Mouse (Mus musculus) limb, embryonic 14.5 days (tissue): Measurements from ENCODE around the gene Dennd6b. TPM values are rescaled to one million over a fixed set of nuclear protein-coding genes. Genes with fewer than 3 reads are reported as not detected.

Source experiments
- ATAC-seq: fragments of 200-750 bp; cut with Nextera tagmentation; 2 replicates; pipeline ENCODE4 v1.8.0; 2017; ENCODE audit warnings: low read depth, moderate number of reproducible peaks, moderate TSS enrichment; ENCODE audit not compliant: low FRiP score
- DNase-seq: peaks from one replicate; pipeline ENCODE4 v3.0.0-alpha.2; 2015; ENCODE audit warnings: low spot score
- H3K27ac ChIP-seq: fragments of 300-500 bp; sonication (generic); replicated peaks from 2 replicates; pipeline ENCODE4 v1.5.1; 2014; ENCODE audit warnings: low read depth, mild to moderate bottlenecking, low read length, moderate library complexity, mixed read lengths
- H3K27me3 ChIP-seq: fragments of 300-500 bp; sonication (generic); 2 replicates; pipeline ENCODE4 v1.6.1; 2014; ENCODE audit warnings: low read length, mixed read lengths; ENCODE audit not compliant: control insufficient read depth, insufficient read depth
- H3K36me3 ChIP-seq: fragments of 300-500 bp; sonication (generic); 2 replicates; pipeline ENCODE4 v1.6.1; 2014; ENCODE audit warnings: mild to moderate bottlenecking, low read length, moderate library complexity, mixed read lengths; ENCODE audit not compliant: control insufficient read depth, insufficient read depth
- H3K4me1 ChIP-seq: fragments of 300-500 bp; sonication (generic); 2 replicates; pipeline ENCODE4 v1.6.1; 2014; ENCODE audit warnings: antibody characterized with exemption, low read length, mixed read lengths; ENCODE audit not compliant: control insufficient read depth, insufficient read depth
- H3K4me2 ChIP-seq: fragments of 300-500 bp; sonication (generic); replicated peaks from 2 replicates; pipeline ENCODE4 v1.6.1; 2014; ENCODE audit warnings: low read depth, mild to moderate bottlenecking, low read length, moderate library complexity; ENCODE audit not compliant: severe bottlenecking
- H3K4me3 ChIP-seq: fragments of 300-500 bp; sonication (generic); replicated peaks from 2 replicates; pipeline ENCODE4 v1.5.1; 2014; ENCODE audit warnings: low read length
- H3K9ac ChIP-seq: fragments of 300-500 bp; sonication (generic); 2 replicates; pipeline ENCODE4 v1.6.1; 2014; ENCODE audit warnings: mild to moderate bottlenecking, low read depth, low read length, moderate library complexity; ENCODE audit not compliant: severe bottlenecking
- H3K9me3 ChIP-seq: fragments of 300-500 bp; sonication (generic); 2 replicates; pipeline ENCODE4 v1.6.1; 2016; ENCODE audit warnings: low read length; ENCODE audit not compliant: control insufficient read depth
- POLR2A ChIP-seq: fragments of 200-500 bp; IDR thresholded peaks from 2 replicates; pipeline ENCODE4 v1.8.0; 2012; ENCODE audit warnings: inconsistent platforms, mild to moderate bottlenecking, moderate library complexity, borderline replicate concordance; ENCODE audit not compliant: insufficient read depth, insufficient read length; ENCODE audit errors: extremely low read depth
- WGBS: fragments of 180-500 bp; shearing (Covaris S2); extraction: QIAGEN DNeasy Blood & Tissue Kit; methylation state at CpG from one replicate; pipeline ENCODE4 v1.1.7; 2014; 5-methylcytosine and 5-hydroxymethylcytosine counted together
- polyA plus RNA-seq, 2 experiments: library from polyadenylated mRNA; depleted of rRNA in 1 of 2; stranded (reverse) in 1 of 2; unstranded in 1 of 2; fragments of >200 nt; fragmentation: Nextera tagmentation in 1 of 2; extraction: Ambion mirVana in 1 of 2; gene quantifications; 2 replicates each; pipeline versions ENCODE4 v1.2.1 to v1.2.3; 2012 to 2014

Dennd6b gene
- polyA plus RNA-seq, 2 experiments = 12.7 to 39.2 TPM

DNA sequence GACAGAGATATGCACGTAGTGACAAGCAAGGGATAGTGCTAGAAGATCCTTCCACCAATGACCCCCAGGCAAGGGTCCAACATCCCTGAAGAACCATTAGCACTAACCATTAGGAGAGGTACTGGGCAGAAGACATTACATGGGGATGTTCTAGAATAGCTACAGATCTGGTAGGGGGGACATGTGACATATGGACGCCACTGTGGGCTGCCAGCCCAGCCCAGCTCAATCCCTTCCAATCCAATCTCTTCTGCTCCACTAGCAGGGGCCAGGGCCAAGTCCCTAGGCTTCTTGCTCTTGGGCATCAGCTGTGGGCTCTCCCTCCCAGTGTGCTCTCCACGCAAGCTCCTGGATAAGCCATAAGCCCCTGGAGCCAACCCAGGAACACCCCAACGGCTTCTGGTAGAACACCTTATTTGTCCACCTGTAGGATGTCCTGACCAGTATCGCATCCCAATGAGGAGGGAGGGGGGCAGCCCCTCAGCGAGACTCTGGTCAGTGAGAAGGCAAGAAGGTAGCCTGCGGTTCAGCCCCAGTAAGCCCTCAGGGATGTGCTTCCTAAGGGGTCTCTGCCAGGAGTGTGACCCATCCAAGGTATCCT is 17.9 kb downstream of the Dennd6b start:
- Histone ChIP-seq H3K9ac (peak overlapping the region; percentile 78), H3K4me1 (peaks cover 66% of the 10 kb centered on the region), H3K9me3 (no peaks in the 10 kb centered on the region), H3K27me3 (no peaks in the 10 kb centered on the region), H3K36me3 (no peaks in the 10 kb centered on the region), H3K27ac (peak overlapping the region; percentile 90), H3K4me3 (peak overlapping the region; percentile 67), H3K4me2 (peak overlapping the region; percentile 75)
- WGBS = 70% methylated on average over 7 of the region's 7 CpGs
- DNase-seq = no peak
- TF ChIP-seq POLR2A = no peak
- ATAC-seq = no peak

DNA sequence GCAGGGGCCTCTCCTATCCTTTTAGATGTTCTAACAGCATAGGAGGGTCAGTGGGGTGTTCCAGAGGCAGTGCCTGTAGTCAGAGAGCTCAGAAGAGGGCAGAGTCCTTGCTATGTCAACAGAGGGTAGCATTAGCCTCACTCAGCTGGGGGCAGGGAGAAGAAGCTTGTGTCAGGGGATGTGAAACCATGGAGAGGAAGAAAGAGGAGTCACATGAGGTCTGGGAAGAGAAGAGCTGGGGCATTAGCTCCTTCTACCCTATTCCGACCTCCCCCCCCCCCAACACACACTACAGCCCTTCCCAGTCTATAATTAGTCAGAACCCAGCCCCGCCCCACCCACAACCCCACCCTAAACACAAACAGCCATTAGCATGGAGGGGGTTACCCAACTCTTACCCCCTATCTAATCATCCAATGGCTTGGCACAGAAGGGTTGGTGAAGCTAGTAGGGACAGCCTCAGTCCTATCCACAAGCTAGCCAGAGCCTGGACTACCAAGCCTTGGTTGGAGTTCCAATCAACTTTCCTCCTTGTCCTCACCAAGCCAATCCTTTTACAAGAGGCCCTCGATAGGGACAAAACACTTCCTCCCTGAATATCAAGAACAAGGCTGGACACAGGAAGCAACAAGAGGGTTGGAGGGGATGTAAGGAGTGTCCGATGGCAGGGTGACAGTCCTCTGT is 18.6 kb downstream of the Dennd6b start:
- no peak for TF ChIP-seq POLR2A
- Histone ChIP-seq H3K4me1 (peaks cover 70% of the 10 kb centered on the region), H3K9me3 (no peaks in the 10 kb centered on the region), H3K9ac (no peak overlapping the region), H3K4me3 (no peak overlapping the region; the same call in 1 of the 2 replicates), H3K4me2 (peak overlapping the region; percentile 75), H3K27me3 (no peaks in the 10 kb centered on the region), H3K27ac (no peak overlapping the region), H3K36me3 (no peaks in the 10 kb centered on the region)
- DNase-seq = no peak
- ATAC-seq = no peak
- WGBS = 81% methylated on average over 4 of the region's 4 CpGs

DNA sequence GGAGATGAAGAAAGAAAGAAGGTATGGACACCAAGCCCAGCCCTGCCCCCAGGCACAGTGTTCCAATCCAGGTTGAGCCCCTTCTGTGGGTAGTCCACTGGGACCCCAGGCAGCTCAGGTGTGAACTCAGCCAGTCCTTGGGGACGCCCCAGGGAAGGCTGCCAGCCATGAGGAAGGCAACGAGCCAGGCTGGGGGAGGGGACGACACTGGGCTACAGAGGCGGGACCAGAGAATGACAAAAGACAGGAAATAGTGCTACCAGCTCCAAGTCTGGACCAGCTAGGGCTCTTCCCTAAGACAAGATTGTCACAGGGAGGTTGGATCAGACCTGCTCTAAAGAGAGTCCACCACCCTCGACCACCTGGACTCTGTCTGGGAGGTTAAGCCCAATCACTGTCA is 19.2 kb downstream of the Dennd6b start:
- TF ChIP-seq POLR2A = no peak
- no peak for DNase-seq
- Histone ChIP-seq H3K27me3 (no peaks in the 10 kb centered on the region), H3K9me3 (no peaks in the 10 kb centered on the region), H3K9ac (no peak overlapping the region), H3K4me2 (peak overlapping the region; percentile 1; the same call in 1 of the 2 replicates), H3K27ac (no peak overlapping the region), H3K4me1 (peaks cover 76% of the 10 kb centered on the region), H3K36me3 (no peaks in the 10 kb centered on the region), H3K4me3 (no peak overlapping the region)
- no peak for ATAC-seq
- 18% methylated on average over 5 of the region's 5 CpGs for WGBS

DNA sequence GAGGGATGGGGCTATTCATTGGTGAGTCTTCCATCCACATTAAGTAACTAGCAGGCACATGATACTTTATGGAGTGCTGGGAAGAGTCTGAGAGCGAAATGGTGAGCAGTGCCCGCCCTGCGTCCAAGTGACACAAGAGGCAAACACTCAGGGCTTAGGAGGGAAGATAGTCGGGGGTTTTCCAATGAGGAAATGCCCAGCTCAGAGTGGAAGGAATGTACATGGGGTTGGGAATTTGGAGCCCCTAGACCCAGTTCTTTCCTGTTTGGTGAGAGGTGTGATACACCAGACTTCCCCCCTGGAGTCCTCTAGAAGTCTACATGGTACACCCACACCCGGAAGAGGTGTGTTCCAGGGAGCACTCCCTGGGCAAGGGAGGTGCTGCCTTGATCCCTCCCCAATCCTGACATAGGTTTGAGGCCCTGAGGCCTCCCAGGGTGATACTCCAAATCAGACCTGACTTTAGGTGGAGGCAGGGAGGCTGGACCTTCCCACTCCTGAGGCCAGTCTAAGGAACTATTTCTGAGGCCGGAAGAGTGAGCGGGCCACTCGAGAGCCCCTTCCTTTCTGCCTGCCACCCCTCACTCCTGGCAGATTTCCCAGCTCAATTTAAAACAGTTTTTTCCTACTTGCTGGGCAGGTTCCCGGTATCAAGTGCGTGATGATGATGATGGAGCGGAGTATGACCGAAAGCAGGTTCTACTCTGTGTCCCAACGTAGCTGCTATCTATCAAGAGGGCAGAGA is 20.7 kb downstream of the Dennd6b start:
- DNase-seq (no peak), ATAC-seq (no peak)
- Histone ChIP-seq H3K9ac (no peak overlapping the region), H3K4me1 (peaks cover 77% of the 10 kb centered on the region), H3K4me2 (no peak overlapping the region; the same call in 1 of the 2 replicates), H3K4me3 (no peak overlapping the region), H3K27ac (no peak overlapping the region), H3K36me3 (no peaks in the 10 kb centered on the region), H3K27me3 (no peaks in the 10 kb centered on the region), H3K9me3 (no peaks in the 10 kb centered on the region)
- 60% methylated on average over 13 of the region's 13 CpGs for WGBS
- no peak for TF ChIP-seq POLR2A

DNA sequence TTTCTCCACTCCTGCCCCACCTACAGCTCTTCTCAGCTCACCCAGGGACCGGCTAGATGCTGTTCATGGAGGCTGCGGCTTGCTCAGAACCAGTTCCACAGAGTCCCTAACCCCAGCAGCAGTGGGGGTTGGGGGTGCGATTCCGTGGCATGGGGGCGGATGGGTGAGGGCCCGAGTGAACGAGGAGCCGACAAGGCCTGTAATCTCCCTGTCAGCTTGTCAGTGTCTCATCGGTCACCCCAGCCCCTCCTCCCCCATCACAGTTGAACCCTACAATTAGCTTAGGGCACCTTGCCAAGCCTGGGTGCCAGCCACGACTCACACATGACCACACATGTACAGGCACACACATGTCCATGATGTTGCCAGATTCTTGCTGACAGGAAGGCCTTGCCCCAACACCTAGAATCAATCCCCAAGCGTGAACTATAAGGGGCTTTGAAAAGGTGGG is 21.4 kb downstream of the Dennd6b start:
- no peak for TF ChIP-seq POLR2A
- Histone ChIP-seq H3K9ac (no peak overlapping the region), H3K4me2 (peak overlapping the region; percentile 94; the same call in 1 of the 2 replicates), H3K27ac (no peak overlapping the region), H3K36me3 (no peaks in the 10 kb centered on the region), H3K4me3 (no peak overlapping the region), H3K9me3 (no peaks in the 10 kb centered on the region), H3K4me1 (peaks cover 83% of the 10 kb centered on the region), H3K27me3 (no peaks in the 10 kb centered on the region)
- no peak for DNase-seq
- 53% methylated on average over 11 of the region's 11 CpGs for WGBS
- ATAC-seq = no peak
